Mouse (Mus musculus) layer of hippocampus, adult 11-12 months (tissue): ENCODE results near the gene Syne3.

Experiments used
- DNase-seq: peaks from one replicate; pipeline ENCODE4 v3.0.0; 2022; ENCODE audit warnings: low spot score

The Syne3 gene

GRCm38 (mm10) chr12:105000487-105001283, 8.9 kb downstream of the Syne3 start:
- DNase-seq: no peak

GRCm38 (mm10) chr12:104999171-104999570, 10.4 kb downstream of the Syne3 start:
- DNase-seq: no peak

- no peak for DNase-seq
Measured at GRCm38 (mm10) chr12:104998541-104998940, 11.1 kb downstream of the Syne3 start.

- DNase-seq: no peak
Measured at GRCm38 (mm10) chr12:104997641-104998293, 11.8 kb downstream of the Syne3 start.

- no peak for DNase-seq
Measured at GRCm38 (mm10) chr12:104997159-104997558, 12.4 kb downstream of the Syne3 start.

- DNase-seq: no peak
Measured at GRCm38 (mm10) chr12:104996012-104996728, 13.4 kb downstream of the Syne3 start.

- no peak for DNase-seq
Measured at GRCm38 (mm10) chr12:104995259-104995876, 14.2 kb downstream of the Syne3 start.

- DNase-seq: no peak
Measured at GRCm38 (mm10) chr12:104992838-104993237, 16.8 kb downstream of the Syne3 start.

- no peak for DNase-seq
Measured at GRCm38 (mm10) chr12:104992123-104992741, 17.4 kb downstream of the Syne3 start.

GRCm38 (mm10) chr12:104990741-104991454, 18.7 kb downstream of the Syne3 start:
- DNase-seq: no peak

- DNase-seq: no peak
Measured at GRCm38 (mm10) chr12:104987936-104988335, 21.7 kb downstream of the Syne3 start.

- DNase-seq: no peak
Measured at GRCm38 (mm10) chr12:104986781-104987180, 22.8 kb downstream of the Syne3 start.

GRCm38 (mm10) chr12:104986001-104986400, 23.6 kb downstream of the Syne3 start:
- DNase-seq: no peak

- DNase-seq: no peak
Measured at GRCm38 (mm10) chr12:104985088-104985487, 24.5 kb downstream of the Syne3 start.

GRCm38 (mm10) chr12:104983476-104983875, 26.1 kb downstream of the Syne3 start:
- DNase-seq: no peak

- no peak for DNase-seq
Measured at GRCm38 (mm10) chr12:104978943-104979723, 30.5 kb downstream of the Syne3 start.

- peak; percentile 32 for DNase-seq
Measured at GRCm38 (mm10) chr12:104978420-104978819, 31.2 kb downstream of the Syne3 start.

GRCm38 (mm10) chr12:104976903-104977302, 32.7 kb downstream of the Syne3 start:
- DNase-seq: no peak

GRCm38 (mm10) chr12:104976331-104976817, 33.2 kb downstream of the Syne3 start:
- no peak for DNase-seq

GRCm38 (mm10) chr12:104972860-104973259, 36.7 kb downstream of the Syne3 start:
- no peak for DNase-seq
